Mouse (Mus musculus) bone marrow macrophage, adult 2 months (primary cell): Measurements from ENCODE around the gene A930009A15Rik. TPM values are rescaled to one million over a fixed set of nuclear protein-coding genes. Genes with fewer than 3 reads are reported as not detected.

Source experiments
- H3K27ac ChIP-seq: 2 replicates; pipeline ENCODE4 v1.5.1; 2012; ENCODE audit warnings: low read depth, low read length; ENCODE audit not compliant: insufficient read depth
- H3K4me1 ChIP-seq: 2 replicates; pipeline ENCODE4 v1.6.1; 2012; ENCODE audit warnings: low read length; ENCODE audit not compliant: control insufficient read depth, insufficient read depth
- H3K4me3 ChIP-seq: 2 replicates; pipeline ENCODE4 v1.5.1; 2012; ENCODE audit warnings: mild to moderate bottlenecking, low read length, moderate library complexity; ENCODE audit not compliant: insufficient read depth
- CTCF ChIP-seq: IDR thresholded peaks from 2 replicates; pipeline ENCODE4 v1.5.1; 2012; ENCODE audit warnings: low read depth, mild to moderate bottlenecking, low read length, moderate library complexity
- POLR2A ChIP-seq: IDR thresholded peaks from 2 replicates; pipeline ENCODE4 v1.6.1; 2012; ENCODE audit warnings: mild to moderate bottlenecking, low read depth, low read length, borderline replicate concordance
- polyA plus RNA-seq: library from polyadenylated mRNA; stranded (reverse); fragments of >200 nt; gene quantifications from 2 replicates; pipeline ENCODE4 v1.2.4, GENCODE M21; 2012; ENCODE audit not compliant: missing spikeins, insufficient read depth, insufficient read length

The A930009A15Rik gene
- polyA plus RNA-seq, 1 experiment: not detected

DNA sequence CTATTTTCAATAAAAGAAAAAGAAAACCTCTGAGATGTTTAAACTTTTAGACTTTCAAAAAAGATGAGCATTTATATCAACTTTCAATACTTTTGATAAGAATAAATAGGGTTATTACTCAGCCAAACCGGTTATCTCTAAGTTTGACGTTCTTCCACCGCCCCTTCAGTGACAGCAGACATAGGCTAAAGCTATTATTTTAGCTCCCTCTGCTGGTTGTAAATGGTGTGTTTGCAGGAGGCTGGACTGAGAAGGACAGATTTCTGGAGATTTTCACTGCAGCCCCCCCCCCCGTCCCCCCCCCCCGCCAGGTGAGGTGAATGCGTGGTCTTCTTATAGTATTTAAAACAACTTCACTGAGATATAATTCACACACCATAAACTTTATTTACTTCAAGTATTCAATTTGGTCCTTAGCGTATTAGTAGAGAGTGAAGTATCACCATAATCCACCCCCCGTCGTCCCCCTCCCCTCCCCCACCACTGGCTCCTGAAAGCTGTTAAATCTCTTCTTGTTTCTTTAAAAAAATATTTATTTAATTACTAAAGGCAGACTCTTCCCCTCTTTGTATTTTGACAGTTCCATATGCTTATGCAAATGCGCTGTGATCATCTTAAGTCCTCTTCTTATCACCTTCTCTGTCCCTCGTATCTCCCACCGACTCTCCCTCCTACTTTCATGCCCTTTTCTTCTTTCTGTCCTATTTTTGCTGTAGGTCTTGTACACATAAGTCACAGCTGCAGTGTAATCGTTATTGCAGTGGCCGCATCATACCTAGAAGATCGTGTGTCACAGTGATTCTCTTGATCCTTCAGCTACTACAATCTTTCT lies 47.9 kb downstream of the A930009A15Rik start:
- Histone ChIP-seq H3K4me1 (no peaks in the 10 kb centered on the region), H3K27ac (no peak overlapping the region), H3K4me3 (no peak overlapping the region)
- TF ChIP-seq CTCF (no peak), POLR2A (no peak)

DNA sequence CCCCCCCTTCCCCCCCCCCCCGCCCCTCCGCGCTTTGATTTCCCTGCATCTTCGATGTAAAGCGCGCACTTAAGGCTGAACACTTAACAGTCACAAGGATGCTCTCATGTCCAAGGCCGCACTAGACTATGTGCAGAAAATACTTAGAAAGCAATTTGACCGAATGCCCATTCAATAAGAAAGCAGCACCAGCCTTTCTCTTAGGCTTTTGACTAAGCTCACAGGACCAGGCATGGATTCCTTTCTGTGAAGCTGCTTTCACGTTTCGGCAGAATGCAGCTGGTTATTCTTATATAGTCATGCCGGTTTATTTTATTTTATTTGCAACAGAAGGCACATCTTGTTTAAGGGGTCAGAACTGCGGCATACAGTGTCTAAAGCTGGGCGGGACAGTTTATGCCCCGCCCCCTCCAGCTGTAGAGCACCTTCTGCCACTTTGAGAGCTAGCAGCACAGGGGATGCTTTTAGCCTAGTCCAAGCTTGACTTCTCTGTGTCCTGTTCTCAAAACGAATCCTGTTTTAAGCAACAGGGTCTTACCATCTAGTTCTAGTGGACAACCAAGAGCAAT lies 48.6 kb downstream of the A930009A15Rik start:
- H3K4me3 ChIP-seq: no peak overlapping the region
- H3K4me1 ChIP-seq: no peaks in the 10 kb centered on the region
- no peak for TF ChIP-seq POLR2A
- no peak for TF ChIP-seq CTCF
- H3K27ac ChIP-seq: no peak overlapping the region

DNA sequence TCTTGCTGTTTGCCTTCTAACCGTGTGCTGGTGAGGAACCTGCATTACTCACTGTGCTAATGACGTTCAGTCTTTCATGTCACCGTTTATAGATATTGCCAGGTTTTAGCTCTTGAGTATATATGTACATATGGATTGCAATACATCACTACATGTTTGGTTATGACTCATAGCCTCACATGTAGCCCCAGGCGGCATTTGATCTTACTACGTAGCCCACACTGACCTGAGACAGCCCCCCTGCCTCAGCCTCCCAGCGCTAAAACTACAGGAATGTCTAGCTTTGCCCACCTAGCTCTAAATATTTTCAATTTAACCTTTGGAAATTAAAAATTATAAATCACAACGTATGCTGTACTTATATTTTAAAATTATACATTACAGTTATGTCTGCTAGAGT lies 53.7 kb downstream of the A930009A15Rik start:
- Histone ChIP-seq H3K27ac (no peak overlapping the region), H3K4me3 (no peak overlapping the region), H3K4me1 (no peaks in the 10 kb centered on the region)
- no peak for TF ChIP-seq CTCF
- TF ChIP-seq POLR2A: no peak

- H3K4me3 ChIP-seq: no peak overlapping the region
- no peak overlapping the region for H3K27ac ChIP-seq
- no peaks in the 10 kb centered on the region for H3K4me1 ChIP-seq
- TF ChIP-seq CTCF: no peak
- no peak for TF ChIP-seq POLR2A
Observed at GRCm38 (mm10) chr10:115623956-115624671, 54.3 kb downstream of the A930009A15Rik start.

DNA sequence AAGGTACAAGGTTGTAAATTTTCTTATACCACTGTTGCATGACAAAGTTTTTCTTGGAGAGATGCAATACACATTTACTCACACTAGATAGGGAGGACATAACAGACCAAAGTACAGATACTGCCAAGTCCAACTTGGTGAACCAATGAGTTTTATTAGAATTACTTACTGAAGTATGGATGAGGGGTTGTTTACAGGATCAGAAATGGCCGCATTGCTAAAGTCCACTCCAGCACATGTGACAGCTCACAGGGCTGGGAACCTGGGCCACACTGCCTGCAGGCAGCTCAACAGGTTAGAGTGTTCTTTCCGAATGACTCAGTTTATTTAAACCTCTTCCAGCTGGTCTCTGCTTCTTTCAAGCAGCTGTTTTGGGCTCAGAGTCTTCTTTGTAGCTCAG lies 55.2 kb downstream of the A930009A15Rik start:
- no peaks in the 10 kb centered on the region for H3K4me1 ChIP-seq
- H3K4me3 ChIP-seq: no peak overlapping the region
- TF ChIP-seq POLR2A (no peak), CTCF (no peak)
- no peak overlapping the region for H3K27ac ChIP-seq

DNA sequence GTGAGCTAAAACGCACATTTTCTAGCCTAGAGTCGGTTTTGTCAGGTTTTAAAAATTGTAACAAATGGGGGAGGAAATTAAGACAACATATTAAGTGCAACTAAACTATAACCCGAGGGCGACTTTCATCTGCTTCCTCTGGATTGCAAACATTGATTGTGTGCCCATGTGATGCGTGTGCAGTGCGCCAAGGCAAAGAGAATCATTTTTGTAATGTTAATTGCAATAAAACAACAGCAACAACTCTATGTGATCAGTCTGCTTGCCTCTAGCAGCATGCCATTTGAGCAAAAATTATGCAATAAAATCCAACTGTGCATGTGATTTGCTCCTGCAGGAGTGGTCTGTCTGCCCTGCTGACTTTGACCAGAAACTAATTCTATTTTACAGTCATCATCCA lies 56.9 kb downstream of the A930009A15Rik start:
- no peak overlapping the region for H3K4me3 ChIP-seq
- H3K27ac ChIP-seq: no peak overlapping the region
- TF ChIP-seq CTCF (no peak), POLR2A (no peak)
- H3K4me1 ChIP-seq: no peaks in the 10 kb centered on the region

Other genes starting within 250 kb of the A930009A15Rik start
- 35.2 and 41.0 TPM in 2 replicates for gene Tmem19, start 207.5 kb upstream of the A930009A15Rik start, polyA plus RNA-seq
- gene Thap2, start 185.5 kb upstream of the A930009A15Rik start, polyA plus RNA-seq: 7.8 and 8.3 TPM in 2 replicates
- 91.6 and 110 TPM in 2 replicates for gene Zfc3h1, start 185.0 kb upstream of the A930009A15Rik start, polyA plus RNA-seq
- 0.47 TPM in 1 of 2 replicates, not detected in the other for gene Lgr5, start 17.8 kb downstream of the A930009A15Rik start, polyA plus RNA-seq
- 1.2 and 1.3 TPM in 2 replicates for gene Tspan8, start 246.8 kb downstream of the A930009A15Rik start, polyA plus RNA-seq